Mouse (Mus musculus) C2C12 (cell line): ENCODE measurements around the gene Dcaf6.

Experiments used
- CEBPB ChIP-seq: IDR thresholded peaks from one replicate; pipeline ENCODE4 v1.6.1; 2011; ENCODE audit warnings: low read depth, mild to moderate bottlenecking, control low read depth, moderate library complexity
- CTCF ChIP-seq: IDR thresholded peaks from one replicate; pipeline ENCODE4 v1.5.1; 2011; ENCODE audit not compliant: control insufficient read depth, insufficient read depth, insufficient read length
- FOSL1 ChIP-seq: IDR thresholded peaks from one replicate; pipeline ENCODE4 v1.8.0; 2011; ENCODE audit warnings: mild to moderate bottlenecking, low read length; ENCODE audit not compliant: poor library complexity, insufficient read depth, severe bottlenecking
- MAX ChIP-seq: IDR thresholded peaks from one replicate; pipeline ENCODE4 v1.6.1; 2011; ENCODE audit warnings: mild to moderate bottlenecking, control low read depth
- MYOD1 ChIP-seq: IDR thresholded peaks from one replicate; pipeline ENCODE4 v1.6.1; 2011; ENCODE audit warnings: low read depth; ENCODE audit not compliant: control insufficient read depth, insufficient read length
- MYOG ChIP-seq: IDR thresholded peaks from one replicate; pipeline ENCODE4 v1.6.1; 2011; ENCODE audit not compliant: control insufficient read depth, insufficient read length; ENCODE audit errors: extremely low read depth
- USF1 ChIP-seq: IDR thresholded peaks from one replicate; pipeline ENCODE4 v1.6.1; 2011; ENCODE audit warnings: low read depth, mild to moderate bottlenecking, control low read depth, moderate library complexity

DNA sequence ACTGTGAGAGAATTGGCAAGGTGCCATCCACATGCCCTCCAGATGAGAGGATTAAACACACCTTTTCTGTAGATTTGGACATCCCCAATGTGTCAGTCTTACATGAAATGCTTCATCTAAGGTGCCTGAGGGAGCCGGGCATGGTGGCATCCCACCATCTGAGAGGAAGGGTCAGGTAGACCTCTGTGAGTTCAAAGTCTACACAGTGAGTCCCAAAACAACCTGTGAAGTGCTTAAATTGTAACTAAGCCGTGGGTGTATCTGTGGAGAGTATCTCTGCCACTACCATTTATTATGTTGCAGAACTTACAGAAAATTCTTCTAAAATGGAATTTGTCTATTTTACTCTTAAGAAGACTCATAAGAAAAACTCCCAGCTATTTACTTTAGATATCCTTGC lies 25.8 kb upstream of the Dcaf6 start:
- TF ChIP-seq FOSL1 (no peak), MAX (no peak), CTCF (no peak), USF1 (no peak), CEBPB (no peak), MYOG (no peak), MYOD1 (no peak)
